Mouse (Mus musculus): ENCODE measurements around the gene U2surp. TPM values are rescaled to one million over a fixed set of nuclear protein-coding genes. Genes with fewer than 3 reads are reported as not detected.
"Not testable (repeated sequence)": the region's sequence is repeated elsewhere in the genome, so short reads cannot be mapped to it uniquely, and the experiment has no call there.

The U2surp gene
- polyA plus RNA-seq, 2 experiments from 2014 or later = 182 to 241 TPM

- no peak for ATAC-seq
Observed at GRCm38 (mm10) chr9:95539176-95539800, 27.5 kb upstream of the U2surp start.

- no peak for ATAC-seq
Observed at GRCm38 (mm10) chr9:95533817-95534216, 22.0 kb upstream of the U2surp start.

- ATAC-seq = no peak
Observed at GRCm38 (mm10) chr9:95531144-95531543, 19.3 kb upstream of the U2surp start.

- no peak for ATAC-seq
Observed at GRCm38 (mm10) chr9:95527676-95528075, 15.9 kb upstream of the U2surp start.

GRCm38 (mm10) chr9:95525961-95526360 lies 14.2 kb upstream of the U2surp start:
- no peak for ATAC-seq

GRCm38 (mm10) chr9:95525376-95525775 lies 13.6 kb upstream of the U2surp start:
- no peak for ATAC-seq

- no peak for ATAC-seq
Observed at GRCm38 (mm10) chr9:95522561-95522960, 10.8 kb upstream of the U2surp start.

GRCm38 (mm10) chr9:95521566-95521965 lies 9.8 kb upstream of the U2surp start:
- no peak for ATAC-seq

- ATAC-seq = no peak
Observed at GRCm38 (mm10) chr9:95521031-95521430, 9.2 kb upstream of the U2surp start.

- ATAC-seq = no peak
Observed at GRCm38 (mm10) chr9:95520563-95520962, 8.8 kb upstream of the U2surp start.

GRCm38 (mm10) chr9:95514361-95514760 lies 2.6 kb upstream of the U2surp start:
- not testable (repeated sequence) for ATAC-seq

- ATAC-seq = no peak
Observed at GRCm38 (mm10) chr9:95513776-95514175, 2.0 kb upstream of the U2surp start.

- no peak for ATAC-seq
Observed at GRCm38 (mm10) chr9:95512331-95513030, 685 bp upstream of the U2surp start.

GRCm38 (mm10) chr9:95510693-95511404 lies 947 bp downstream of the U2surp start:
- ATAC-seq = no peak

- ATAC-seq = no peak
Observed at GRCm38 (mm10) chr9:95505666-95506065, 6.1 kb downstream of the U2surp start.

GRCm38 (mm10) chr9:95499848-95500247 lies 11.9 kb downstream of the U2surp start:
- no peak for ATAC-seq

GRCm38 (mm10) chr9:95495038-95495437 lies 16.8 kb downstream of the U2surp start:
- no peak for ATAC-seq

- peak; percentile 70 for ATAC-seq
Observed at GRCm38 (mm10) chr9:95493393-95493792, 18.4 kb downstream of the U2surp start.

GRCm38 (mm10) chr9:95490003-95490402 lies 21.8 kb downstream of the U2surp start:
- no peak for ATAC-seq

- ATAC-seq = no peak
Observed at GRCm38 (mm10) chr9:95488861-95489260, 22.9 kb downstream of the U2surp start.

- ATAC-seq = no peak
Observed at GRCm38 (mm10) chr9:95479981-95480380, 31.8 kb downstream of the U2surp start.

- no peak for ATAC-seq
Observed at GRCm38 (mm10) chr9:95478443-95478842, 33.4 kb downstream of the U2surp start.

- ATAC-seq = peak; percentile 60
Observed at GRCm38 (mm10) chr9:95472926-95473325, 38.9 kb downstream of the U2surp start.

All from CD4-positive, CD25-positive, alpha-beta regulatory T cell, adult 4 months (primary cell).